Mouse (Mus musculus): ENCODE data around the gene Galnt17. TPM values are rescaled to one million over a fixed set of nuclear protein-coding genes. Genes with fewer than 3 reads are reported as not detected.

Galnt17 gene
- polyA plus RNA-seq, 2 experiments, result 3.4 to 5.9 TPM

GRCm38 (mm10) chr5:131248416-131248815 is 59.9 kb downstream of the Galnt17 start:
- DNase-seq (ENCODE audit: low spot score) (no peak), ATAC-seq (ENCODE audit: low FRiP score, low read depth) (no peak)
- 81% methylated on average over 3 of the region's 3 CpGs for WGBS
- no peak for TF ChIP-seq POLR2A (IDR thresholded peaks at IDR 0.05; ENCODE audit: borderline replicate concordance, extremely low read depth, insufficient read depth, insufficient read length)
- H3K27ac ChIP-seq (replicated peaks; ENCODE audit: low read depth, low read length), result no peak overlapping the region
- no peak overlapping the region for H3K9ac ChIP-seq (ENCODE audit: low read depth, low read length, severe bottlenecking)
- no peaks in the 10 kb centered on the region for H3K27me3 ChIP-seq (ENCODE audit: control insufficient read depth, insufficient read depth, low read length)
- H3K4me1 ChIP-seq (ENCODE audit: control insufficient read depth, insufficient read depth, low read length), result 0 out of 2 replicates have a peak, but pooled peaks cover 3% of the 10 kb centered on the region
- H3K36me3 ChIP-seq (ENCODE audit: control insufficient read depth, insufficient read depth, low read length), result no peaks in the 10 kb centered on the region
- no peak overlapping the region for H3K4me3 ChIP-seq (replicated peaks; ENCODE audit: low read length)
- H3K4me2 ChIP-seq (replicated peaks; ENCODE audit: low read depth, low read length, severe bottlenecking), result no peak overlapping the region
- H3K9me3 ChIP-seq (ENCODE audit: control insufficient read depth, low read length), result no peaks in the 10 kb centered on the region

- no peak overlapping the region for H3K4me3 ChIP-seq (replicated peaks; ENCODE audit: low read length)
- no peaks in the 10 kb centered on the region for H3K9me3 ChIP-seq (ENCODE audit: control insufficient read depth, low read length)
- H3K9ac ChIP-seq (ENCODE audit: low read depth, low read length, severe bottlenecking), result no peak overlapping the region
- no peak overlapping the region for H3K27ac ChIP-seq (replicated peaks; ENCODE audit: low read depth, low read length)
- no peak for ATAC-seq (ENCODE audit: low FRiP score, low read depth)
- 96% methylated on average over 6 of the region's 6 CpGs for WGBS
- H3K4me1 ChIP-seq (ENCODE audit: control insufficient read depth, insufficient read depth, low read length), result 0 out of 2 replicates have a peak, but pooled peaks cover 3% of the 10 kb centered on the region
- no peaks in the 10 kb centered on the region for H3K27me3 ChIP-seq (ENCODE audit: control insufficient read depth, insufficient read depth, low read length)
- TF ChIP-seq POLR2A (IDR thresholded peaks at IDR 0.05; ENCODE audit: borderline replicate concordance, extremely low read depth, insufficient read depth, insufficient read length), result no peak
- no peak for DNase-seq (ENCODE audit: low spot score)
- no peak overlapping the region for H3K4me2 ChIP-seq (replicated peaks; ENCODE audit: low read depth, low read length, severe bottlenecking)
- H3K36me3 ChIP-seq (ENCODE audit: control insufficient read depth, insufficient read depth, low read length), result no peaks in the 10 kb centered on the region
These were observed 61.7 kb downstream of the Galnt17 start for GRCm38 (mm10) chr5:131246591-131246990.

DNA sequence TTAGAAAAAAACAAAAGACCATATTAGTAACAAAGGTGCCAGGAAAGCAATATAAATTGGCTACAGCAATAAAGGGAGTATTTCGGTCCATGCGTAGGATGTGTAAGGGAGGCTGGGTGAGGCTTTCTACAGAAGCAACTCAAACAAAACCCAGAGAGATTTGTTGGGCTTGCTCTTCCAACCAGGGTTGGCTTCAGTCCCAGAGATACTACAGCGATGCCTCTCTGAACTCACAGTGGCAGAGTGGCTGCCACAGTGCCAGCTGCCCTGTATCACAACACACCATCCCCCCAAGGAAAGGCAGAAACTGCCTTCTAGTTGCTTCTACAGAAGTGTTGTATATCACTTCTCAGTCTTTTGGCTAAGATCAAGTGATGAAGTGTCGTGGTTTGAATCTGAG is 66.6 kb downstream of the Galnt17 start:
- no peaks in the 10 kb centered on the region for H3K27me3 ChIP-seq (ENCODE audit: control insufficient read depth, insufficient read depth, low read length)
- H3K4me2 ChIP-seq (replicated peaks; ENCODE audit: low read depth, low read length, severe bottlenecking), result no peak overlapping the region
- no peaks in the 10 kb centered on the region for H3K36me3 ChIP-seq (ENCODE audit: control insufficient read depth, insufficient read depth, low read length)
- 84% methylated on average over 4 of the region's 4 CpGs for WGBS
- H3K4me1 ChIP-seq (ENCODE audit: control insufficient read depth, insufficient read depth, low read length), result 0 out of 2 replicates have a peak, but pooled peaks cover 3% of the 10 kb centered on the region
- no peak for ATAC-seq (ENCODE audit: low FRiP score, low read depth)
- H3K27ac ChIP-seq (replicated peaks; ENCODE audit: low read depth, low read length), result no peak overlapping the region
- no peak for TF ChIP-seq POLR2A (IDR thresholded peaks at IDR 0.05; ENCODE audit: borderline replicate concordance, extremely low read depth, insufficient read depth, insufficient read length)
- no peak for DNase-seq (ENCODE audit: low spot score)
- H3K9me3 ChIP-seq (ENCODE audit: control insufficient read depth, low read length), result 0 out of 2 replicates have a peak, but pooled peaks cover 2% of the 10 kb centered on the region
- H3K9ac ChIP-seq (ENCODE audit: low read depth, low read length, severe bottlenecking), result no peak overlapping the region
- no peak overlapping the region for H3K4me3 ChIP-seq (replicated peaks; ENCODE audit: low read length)

GRCm38 (mm10) chr5:131239813-131240212 is 68.5 kb downstream of the Galnt17 start:
- Histone ChIP-seq H3K9me3 (ENCODE audit: control insufficient read depth, low read length) (0 out of 2 replicates have a peak, but pooled peaks cover 2% of the 10 kb centered on the region), H3K27ac (replicated peaks; ENCODE audit: low read depth, low read length) (no peak overlapping the region), H3K9ac (ENCODE audit: low read depth, low read length, severe bottlenecking) (no peak overlapping the region), H3K4me2 (replicated peaks; ENCODE audit: low read depth, low read length, severe bottlenecking) (no peak overlapping the region), H3K36me3 (ENCODE audit: control insufficient read depth, insufficient read depth, low read length) (no peaks in the 10 kb centered on the region), H3K27me3 (ENCODE audit: control insufficient read depth, insufficient read depth, low read length) (no peaks in the 10 kb centered on the region), H3K4me3 (replicated peaks; ENCODE audit: low read length) (no peak overlapping the region), H3K4me1 (ENCODE audit: control insufficient read depth, insufficient read depth, low read length) (0 out of 2 replicates have a peak, but pooled peaks cover 3% of the 10 kb centered on the region)
- ATAC-seq (ENCODE audit: low FRiP score, low read depth) (no peak), DNase-seq (ENCODE audit: low spot score) (no peak)
- WGBS, result 95% methylated on average over 3 of the region's 3 CpGs
- no peak for TF ChIP-seq POLR2A (IDR thresholded peaks at IDR 0.05; ENCODE audit: borderline replicate concordance, extremely low read depth, insufficient read depth, insufficient read length)

- Histone ChIP-seq H3K9me3 (ENCODE audit: control insufficient read depth, low read length) (0 out of 2 replicates have a peak, but pooled peaks cover 2% of the 10 kb centered on the region), H3K4me2 (replicated peaks; ENCODE audit: low read depth, low read length, severe bottlenecking) (no peak overlapping the region), H3K27ac (replicated peaks; ENCODE audit: low read depth, low read length) (no peak overlapping the region), H3K4me1 (ENCODE audit: control insufficient read depth, insufficient read depth, low read length) (0 out of 2 replicates have a peak, but pooled peaks cover 3% of the 10 kb centered on the region), H3K36me3 (ENCODE audit: control insufficient read depth, insufficient read depth, low read length) (no peaks in the 10 kb centered on the region), H3K9ac (ENCODE audit: low read depth, low read length, severe bottlenecking) (no peak overlapping the region), H3K4me3 (replicated peaks; ENCODE audit: low read length) (no peak overlapping the region), H3K27me3 (ENCODE audit: control insufficient read depth, insufficient read depth, low read length) (no peaks in the 10 kb centered on the region)
- WGBS, result 40% methylated on average over 8 of the region's 8 CpGs
- ATAC-seq (ENCODE audit: low FRiP score, low read depth) (no peak), DNase-seq (ENCODE audit: low spot score) (no peak)
- TF ChIP-seq POLR2A (IDR thresholded peaks at IDR 0.05; ENCODE audit: borderline replicate concordance, extremely low read depth, insufficient read depth, insufficient read length), result no peak
These were observed 71.4 kb downstream of the Galnt17 start for GRCm38 (mm10) chr5:131236906-131237305.
